ENCODE assay signal across 8 mouse cellular contexts in the genomic region with DNA sequence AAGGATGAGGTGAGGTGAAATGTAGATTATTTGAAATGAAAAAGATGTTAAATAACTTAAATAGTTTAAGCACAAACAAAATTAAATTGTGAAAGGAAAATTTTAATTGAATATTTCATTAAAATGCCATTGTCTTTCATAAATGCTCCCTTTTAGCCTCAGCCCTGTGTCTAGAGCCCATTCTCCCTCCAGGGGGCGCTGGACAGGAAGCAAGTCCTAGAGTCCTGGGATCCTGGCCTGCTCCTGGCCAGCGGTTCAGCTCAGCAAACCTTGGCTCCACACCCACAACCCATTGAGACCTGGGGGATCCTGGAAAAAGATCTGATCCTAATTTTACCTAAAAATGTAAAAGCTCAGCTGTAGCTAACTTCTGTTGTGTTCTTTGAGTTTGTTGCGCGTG. TPM values are rescaled to one million over a fixed set of nuclear protein-coding genes. Genes with fewer than 3 reads are reported as not detected.
DNase-seq lines count a peak whose midpoint lies in the region; TF ChIP-seq lines count a peak whose summit lies in the region.

No protein-coding gene starts in this region.

- 60% methylated on average over 4 of the region's 4 CpGs for WGBS in heart, adult 2 months
- WGBS in heart, embryonic 10.5 days = 62% methylated on average over 4 of the region's 4 CpGs
- WGBS in liver, adult 2 months = 65% methylated on average over 4 of the region's 4 CpGs

- in situ Hi-C loops in CH12.LX (cut with MboI; ENCODE audit: low pct_ligation_motif_present, low pct_unique_long_range_greater_than_20kb, low sequenced_read_pairs) = no loop called here

- no peak overlapping the region for H3K4me3 ChIP-seq in heart, adult 2 months
- no peak overlapping the region for H3K4me3 ChIP-seq in heart, embryonic 10.5 days
- no peak overlapping the region for H3K4me3 ChIP-seq in CH12.LX (replicated peaks in 1 of 3; ENCODE audit: low read depth in 2 of 3, low read length in 2 of 3, poor library complexity in 1 of 3)
- no peak overlapping the region for H3K4me3 ChIP-seq in liver, adult 2 months (ENCODE audit: insufficient read depth, low read depth, low read length)

- peak; percentile 60 to 80 for DNase-seq in heart, adult 2 months
- no peak for DNase-seq in heart, embryonic 10.5 days (ENCODE audit: low spot score)
- peak; percentile 27 for DNase-seq in CH12.LX (ENCODE audit: extremely low read depth)
- peak; percentile 90 to 93 for DNase-seq in adrenal gland, postnatal 36 days
- DNase-seq in gastrocnemius, postnatal 10 days = peak; percentile 74
- DNase-seq in liver, adult 2 months (ENCODE audit: extremely low read depth, low read depth, low spot score) = peak; percentile 25
- DNase-seq in ovary, postnatal 14 days (ENCODE audit: low spot score) = peak; percentile 38
- no peak for DNase-seq in frontal cortex, postnatal 25 days (ENCODE audit: low spot score in 2 of 2)

- H3K9me3 ChIP-seq in heart, embryonic 10.5 days = no peaks in the 10 kb centered on the region
- no peaks in the 10 kb centered on the region for H3K9me3 ChIP-seq in CH12.LX (replicated peaks; ENCODE audit: low read length)

- TF ChIP-seq RAD21 in CH12.LX (IDR thresholded peaks at IDR 0.05; ENCODE audit: low read depth, low read length) = peak; percentile 27

- H3K4me2 ChIP-seq in CH12.LX (ENCODE audit: insufficient read depth, low read depth, poor library complexity, severe bottlenecking) = no peak overlapping the region

- dilution Hi-C loops in CH12.LX (cut with MboI; ENCODE audit: extremely low pct_ligation_motif_present, extremely low pct_unique_long_range_greater_than_20kb, low sequenced_read_pairs) = no loop called here

- intact Hi-C loops in heart, adult 2 months (cut with DNase I) = loop anchor here (5.0 kb wide), 1 partner anchor 63 kb away; no protein-coding TSS in a partner anchor

- no peak overlapping the region for H3K27ac ChIP-seq in heart, adult 2 months
- no peak overlapping the region for H3K27ac ChIP-seq in heart, embryonic 10.5 days
- H3K27ac ChIP-seq in CH12.LX (ENCODE audit: insufficient read depth, low read depth) = no peak overlapping the region
- H3K27ac ChIP-seq in liver, adult 2 months (replicated peaks; ENCODE audit: insufficient read depth, low read depth, low read length) = no peak overlapping the region

- no peaks in the 10 kb centered on the region; the same call in 1 of the 2 replicates for H3K4me1 ChIP-seq in heart, adult 2 months (ENCODE audit: control insufficient read depth, insufficient read depth, low read length)
- no peaks in the 10 kb centered on the region for H3K4me1 ChIP-seq in heart, embryonic 10.5 days
- H3K4me1 ChIP-seq in CH12.LX (ENCODE audit: control insufficient read depth in 1 of 2, insufficient read depth in 2 of 2) = peaks cover 0 to 6% of the 10 kb centered on the region in 2 experiments; a peak in 2 of 4 replicates
- H3K4me1 ChIP-seq in liver, adult 2 months (ENCODE audit: control insufficient read depth, insufficient read depth, low read length) = no peaks in the 10 kb centered on the region

- H3K27me3 ChIP-seq in heart, adult 2 months (ENCODE audit: control insufficient read depth, insufficient read depth, low read length) = no peaks in the 10 kb centered on the region
- no peaks in the 10 kb centered on the region for H3K27me3 ChIP-seq in heart, embryonic 10.5 days (ENCODE audit: insufficient read depth, poor library complexity, severe bottlenecking)
- no peaks in the 10 kb centered on the region for H3K27me3 ChIP-seq in CH12.LX (replicated peaks)
- no peaks in the 10 kb centered on the region for H3K27me3 ChIP-seq in liver, adult 2 months (ENCODE audit: control insufficient read depth, insufficient read depth, low read length)

- H3K9ac ChIP-seq in heart, adult 2 months (ENCODE audit: low read depth, low read length) = no peak overlapping the region
- H3K9ac ChIP-seq in CH12.LX (ENCODE audit: insufficient read depth, low read depth) = no peak overlapping the region
- no peak overlapping the region for H3K9ac ChIP-seq in liver, adult 2 months (ENCODE audit: low read depth, low read length)

- no peak for TF ChIP-seq POLR2A in heart, adult 2 months (IDR thresholded peaks at IDR 0.05; ENCODE audit: insufficient read depth, low read depth, low read length)
- no peak for TF ChIP-seq POLR2A in CH12.LX (IDR thresholded peaks at IDR 0.05; ENCODE audit: low read depth, low read length)
- no peak for TF ChIP-seq POLR2A in liver, adult 2 months (IDR thresholded peaks at IDR 0.05; ENCODE audit: extremely low read depth, insufficient read depth, low read length)

- TF ChIP-seq CTCF in heart, adult 2 months (IDR thresholded peaks at IDR 0.05) = peak; percentile 74
- peak in 1 of 2 experiments; percentile 63; a peak in 3 of 4 replicates for TF ChIP-seq CTCF in CH12.LX (conservative IDR thresholded peaks at IDR 0.05 in 1 of 2, IDR thresholded peaks at IDR 0.05 in 1 of 2; ENCODE audit: low read depth in 2 of 2, low read length in 2 of 2)
- peak; percentile 69 for TF ChIP-seq CTCF in liver, adult 2 months (IDR thresholded peaks at IDR 0.05; ENCODE audit: low read depth, low read length)

- no peaks in the 10 kb centered on the region for H3K79me2 ChIP-seq in heart, adult 2 months (replicated peaks; ENCODE audit: control insufficient read depth, insufficient read depth, low read length)
- H3K79me2 ChIP-seq in CH12.LX (replicated peaks; ENCODE audit: control insufficient read depth, extremely low read depth, insufficient read depth, poor library complexity, severe bottlenecking) = no peaks in the 10 kb centered on the region
- no peaks in the 10 kb centered on the region for H3K79me2 ChIP-seq in liver, adult 2 months (ENCODE audit: control insufficient read depth, insufficient read depth, low read length)

- no peak for TF ChIP-seq EP300 in heart, adult 2 months (IDR thresholded peaks at IDR 0.05; ENCODE audit: insufficient read depth, low read depth, low read length)
- no peak for TF ChIP-seq EP300 in CH12.LX (IDR thresholded peaks at IDR 0.05; ENCODE audit: low read length)

- no peaks in the 10 kb centered on the region for H3K36me3 ChIP-seq in heart, adult 2 months (ENCODE audit: control insufficient read depth, insufficient read depth, low read length)
- H3K36me3 ChIP-seq in heart, embryonic 10.5 days = no peaks in the 10 kb centered on the region
- no peaks in the 10 kb centered on the region for H3K36me3 ChIP-seq in CH12.LX (replicated peaks in 1 of 2; ENCODE audit: control insufficient read depth in 1 of 2, insufficient read depth in 1 of 2, low read length in 1 of 2)
- no peaks in the 10 kb centered on the region for H3K36me3 ChIP-seq in liver, adult 2 months (ENCODE audit: control insufficient read depth, insufficient read depth, low read length)

TF ChIP-seq in CH12.LX, 34 proteins besides CTCF, POLR2A, EP300 and RAD21:
- TF ChIP-seq PAX5 (IDR thresholded peaks at IDR 0.05; ENCODE audit: low read length) (no peak), CHD1 (IDR thresholded peaks at IDR 0.05; ENCODE audit: low read depth, low read length) (no peak), SIN3A (IDR thresholded peaks at IDR 0.05; ENCODE audit: low read length) (no peak), SMC3 (IDR thresholded peaks at IDR 0.05; ENCODE audit: low read depth, low read length) (peak; percentile 75)

RNA-seq across cellular contexts. Expression of gene Gpr137b, which starts 44.5 kb away (rescaled TPM):
- 1 to 10 TPM; 6.1 to 8.6 TPM for total RNA-seq in heart, adult 2 months (2021)
- 25.2 and 32.9 TPM in 2 replicates for polyA plus RNA-seq in heart, adult 2 months (2012; rRNA removed)
- 11.3 and 12.1 TPM in 2 replicates for polyA plus RNA-seq in heart, embryonic 10.5 days (2016; fragmentation: Nextera tagmentation; extraction: Ambion mirVana)
- total RNA-seq in CH12.LX (2012; rRNA removed) (5.8 and 7.7 TPM in 2 replicates), CH12.LX (2014; rRNA removed) (8.0 and 10.0 TPM in 2 replicates)
- polyA plus RNA-seq in CH12.LX (2012; ENCODE audit: insufficient read length, low read depth) = 28.8 and 31.3 TPM in 2 replicates
- total RNA-seq in adrenal gland, postnatal 36 days (2021) = 10 to 100 TPM; 35.1 to 48.7 TPM
- 10 to 100 TPM in 1 of 2 experiments, 1 to 10 TPM in 1; 7.0 to 14.5 TPM for total RNA-seq in gastrocnemius, postnatal 10 days (2021)
- 1.1 and 2.0 TPM in 2 replicates for total RNA-seq in liver, adult 2 months (2014; rRNA removed)
- polyA plus RNA-seq in liver, adult 2 months (2012; rRNA removed) = 1.7 and 4.3 TPM in 2 replicates

Comparison
In these comparisons a context has a peak if more than half of its experiments do, and no peak if none do; other contexts are left out.
1. DNase-seq: peak in heart, adult 2 months (2 of 2), CH12.LX (single experiment), adrenal gland, postnatal 36 days (2 of 2), gastrocnemius, postnatal 10 days (single experiment), liver, adult 2 months (single experiment) and ovary, postnatal 14 days (single experiment); none in heart, embryonic 10.5 days (single experiment) and frontal cortex, postnatal 25 days (0 of 2).